Mouse (Mus musculus): ENCODE results near the gene Stat5b. TPM values are rescaled to one million over a fixed set of nuclear protein-coding genes. Genes with fewer than 3 reads are reported as not detected.

Stat5b gene
- polyA plus RNA-seq, 1 experiment from 2014 or later = 17.3 TPM

DNA sequence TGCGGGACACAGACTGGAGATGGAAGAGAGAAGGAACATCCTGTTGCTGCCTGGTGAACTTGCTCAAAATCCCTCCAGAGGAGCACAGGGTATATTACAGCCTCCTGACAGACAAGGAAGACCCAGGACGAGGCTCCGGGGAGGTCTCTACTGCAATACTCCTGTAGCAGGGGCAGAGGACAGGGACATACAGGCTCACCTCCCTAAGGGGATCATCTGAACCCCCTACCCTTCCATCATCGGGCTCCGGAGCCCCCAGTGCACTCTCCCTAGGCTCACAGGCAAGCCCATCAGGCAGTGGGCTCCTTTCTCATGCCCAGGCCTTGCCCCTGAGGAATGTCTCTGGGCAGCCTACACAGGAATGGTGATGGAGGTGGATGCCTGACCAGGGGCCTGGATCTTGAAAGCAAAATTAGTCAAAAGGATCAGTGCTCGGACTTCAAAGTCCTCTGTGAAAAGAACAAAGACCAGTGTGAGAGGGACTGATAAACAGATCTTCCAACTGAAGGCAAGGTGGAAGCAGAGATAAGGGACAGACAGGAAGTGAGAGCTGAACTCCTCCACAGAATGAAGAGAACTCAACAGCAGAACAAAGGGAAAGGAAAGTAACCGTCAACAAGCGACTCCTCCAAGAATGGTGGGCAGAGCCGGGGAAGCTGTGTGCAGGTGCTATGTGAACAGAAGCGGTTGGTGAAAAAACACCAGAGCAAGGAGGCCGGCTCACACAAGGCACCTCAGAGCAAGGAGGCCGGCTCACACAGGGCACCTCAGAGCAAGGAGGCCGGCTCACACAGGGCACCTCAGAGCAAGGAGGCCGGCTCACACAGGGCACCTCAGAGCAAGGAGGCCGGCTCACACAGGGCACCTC lies 41.0 kb upstream of the Stat5b start:
- no peak overlapping the region for H3K4me3 ChIP-seq (ENCODE audit: low read depth, low read length)
- H3K27ac ChIP-seq (ENCODE audit: low read depth, low read length) = no peak overlapping the region
- H3K36me3 ChIP-seq (ENCODE audit: control insufficient read depth, insufficient read depth, low read length) = peaks cover 6% of the 10 kb centered on the region; the same call in 1 of the 2 replicates
- no peaks in the 10 kb centered on the region for H3K9me3 ChIP-seq (ENCODE audit: control insufficient read depth, low read length)
- no peak overlapping the region for H3K9ac ChIP-seq (replicated peaks; ENCODE audit: low read depth, low read length)
- H3K27me3 ChIP-seq (ENCODE audit: control insufficient read depth, insufficient read depth, low read length) = no peaks in the 10 kb centered on the region
- no peak for ATAC-seq (ENCODE audit: low read depth)
- H3K4me2 ChIP-seq (ENCODE audit: low read depth, low read length) = no peak overlapping the region
- H3K4me1 ChIP-seq (ENCODE audit: control insufficient read depth, insufficient read depth, low read length) = no peaks in the 10 kb centered on the region
- WGBS = 75% methylated on average over 15 of the region's 15 CpGs

GRCm38 (mm10) chr11:100890481-100890880 lies 40.0 kb upstream of the Stat5b start:
- WGBS = 79% methylated on average over 6 of the region's 6 CpGs

GRCm38 (mm10) chr11:100888348-100888820 lies 37.9 kb upstream of the Stat5b start:
- H3K4me3 ChIP-seq (ENCODE audit: low read depth, low read length) = no peak overlapping the region
- H3K9me3 ChIP-seq (ENCODE audit: control insufficient read depth, low read length) = no peaks in the 10 kb centered on the region
- no peaks in the 10 kb centered on the region for H3K4me1 ChIP-seq (ENCODE audit: control insufficient read depth, insufficient read depth, low read length)
- no peak overlapping the region for H3K4me2 ChIP-seq (ENCODE audit: low read depth, low read length)
- H3K9ac ChIP-seq (replicated peaks; ENCODE audit: low read depth, low read length) = no peak overlapping the region
- H3K36me3 ChIP-seq (ENCODE audit: control insufficient read depth, insufficient read depth, low read length) = peaks cover 6% of the 10 kb centered on the region; the same call in 1 of the 2 replicates
- no peaks in the 10 kb centered on the region for H3K27me3 ChIP-seq (ENCODE audit: control insufficient read depth, insufficient read depth, low read length)
- WGBS = 61% methylated on average over 10 of the region's 10 CpGs
- ATAC-seq (ENCODE audit: low read depth) = no peak
- H3K27ac ChIP-seq (ENCODE audit: low read depth, low read length) = no peak overlapping the region

More at GRCm38 (mm10) chr11:100890481-100890880, 40.0 kb upstream of the Stat5b start:
- H3K9ac ChIP-seq (replicated peaks; ENCODE audit: low read depth, low read length) = no peak overlapping the region
- no peaks in the 10 kb centered on the region for H3K9me3 ChIP-seq (ENCODE audit: control insufficient read depth, low read length)
- H3K27me3 ChIP-seq (ENCODE audit: control insufficient read depth, insufficient read depth, low read length) = no peaks in the 10 kb centered on the region
- H3K36me3 ChIP-seq (ENCODE audit: control insufficient read depth, insufficient read depth, low read length) = peaks cover 6% of the 10 kb centered on the region; the same call in 1 of the 2 replicates
- no peak for ATAC-seq (ENCODE audit: low read depth)
- H3K27ac ChIP-seq (ENCODE audit: low read depth, low read length) = no peak overlapping the region
- H3K4me3 ChIP-seq (ENCODE audit: low read depth, low read length) = no peak overlapping the region
- H3K4me2 ChIP-seq (ENCODE audit: low read depth, low read length) = no peak overlapping the region
- no peaks in the 10 kb centered on the region for H3K4me1 ChIP-seq (ENCODE audit: control insufficient read depth, insufficient read depth, low read length)

DNA sequence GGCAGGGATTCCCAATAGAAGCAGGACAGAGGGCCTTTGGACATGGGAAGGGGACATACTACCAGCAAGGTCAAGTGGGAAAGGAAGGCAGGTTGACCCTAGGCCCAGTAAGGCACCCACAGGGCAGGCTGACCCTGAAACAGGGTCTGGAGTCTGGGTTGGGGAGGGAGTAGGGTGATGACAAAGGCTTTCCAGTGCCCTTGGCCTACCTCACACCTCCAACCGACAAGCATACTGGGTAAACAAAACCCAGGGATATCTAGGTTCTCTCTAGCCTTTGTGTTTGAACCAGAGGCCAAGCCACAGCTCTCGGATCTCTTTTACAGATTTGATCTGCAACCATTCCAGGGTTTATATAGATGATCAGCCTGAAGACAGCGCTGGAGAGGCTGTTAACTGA lies 37.2 kb upstream of the Stat5b start:
- no peak for ATAC-seq (ENCODE audit: low read depth)
- H3K4me3 ChIP-seq (ENCODE audit: low read depth, low read length) = no peak overlapping the region
- no peaks in the 10 kb centered on the region for H3K27me3 ChIP-seq (ENCODE audit: control insufficient read depth, insufficient read depth, low read length)
- H3K9ac ChIP-seq (replicated peaks; ENCODE audit: low read depth, low read length) = no peak overlapping the region
- H3K36me3 ChIP-seq (ENCODE audit: control insufficient read depth, insufficient read depth, low read length) = peaks cover 6% of the 10 kb centered on the region; the same call in 1 of the 2 replicates
- H3K27ac ChIP-seq (ENCODE audit: low read depth, low read length) = no peak overlapping the region
- no peaks in the 10 kb centered on the region for H3K4me1 ChIP-seq (ENCODE audit: control insufficient read depth, insufficient read depth, low read length)
- 80% methylated on average over 3 of the region's 3 CpGs for WGBS
- no peak overlapping the region for H3K4me2 ChIP-seq (ENCODE audit: low read depth, low read length)
- H3K9me3 ChIP-seq (ENCODE audit: control insufficient read depth, low read length) = no peaks in the 10 kb centered on the region

- peaks cover 6% of the 10 kb centered on the region; the same call in 1 of the 2 replicates for H3K36me3 ChIP-seq (ENCODE audit: control insufficient read depth, insufficient read depth, low read length)
- no peak overlapping the region for H3K9ac ChIP-seq (replicated peaks; ENCODE audit: low read depth, low read length)
- H3K27me3 ChIP-seq (ENCODE audit: control insufficient read depth, insufficient read depth, low read length) = no peaks in the 10 kb centered on the region
- 84% methylated on average over 4 of the region's 4 CpGs for WGBS
- H3K9me3 ChIP-seq (ENCODE audit: control insufficient read depth, low read length) = no peaks in the 10 kb centered on the region
- H3K4me3 ChIP-seq (ENCODE audit: low read depth, low read length) = no peak overlapping the region
- no peak for ATAC-seq (ENCODE audit: low read depth)
- no peaks in the 10 kb centered on the region for H3K4me1 ChIP-seq (ENCODE audit: control insufficient read depth, insufficient read depth, low read length)
- no peak overlapping the region for H3K4me2 ChIP-seq (ENCODE audit: low read depth, low read length)
- no peak overlapping the region for H3K27ac ChIP-seq (ENCODE audit: low read depth, low read length)
These were observed 36.7 kb upstream of the Stat5b start for GRCm38 (mm10) chr11:100887236-100887635.

- H3K36me3 ChIP-seq (ENCODE audit: control insufficient read depth, insufficient read depth, low read length) = peaks cover 6% of the 10 kb centered on the region; the same call in 1 of the 2 replicates
- H3K4me2 ChIP-seq (ENCODE audit: low read depth, low read length) = no peak overlapping the region
- ATAC-seq (ENCODE audit: low read depth) = no peak
- H3K27me3 ChIP-seq (ENCODE audit: control insufficient read depth, insufficient read depth, low read length) = no peaks in the 10 kb centered on the region
- H3K4me3 ChIP-seq (ENCODE audit: low read depth, low read length) = no peak overlapping the region
- H3K9ac ChIP-seq (replicated peaks; ENCODE audit: low read depth, low read length) = no peak overlapping the region
- H3K27ac ChIP-seq (ENCODE audit: low read depth, low read length) = no peak overlapping the region
- WGBS = 75% methylated on average over 8 of the region's 8 CpGs
- no peaks in the 10 kb centered on the region for H3K4me1 ChIP-seq (ENCODE audit: control insufficient read depth, insufficient read depth, low read length)
- no peaks in the 10 kb centered on the region for H3K9me3 ChIP-seq (ENCODE audit: control insufficient read depth, low read length)
These were observed 35.7 kb upstream of the Stat5b start for GRCm38 (mm10) chr11:100886188-100886740.

- H3K9ac ChIP-seq (replicated peaks; ENCODE audit: low read depth, low read length) = no peak overlapping the region
- no peak overlapping the region for H3K4me2 ChIP-seq (ENCODE audit: low read depth, low read length)
- H3K36me3 ChIP-seq (ENCODE audit: control insufficient read depth, insufficient read depth, low read length) = peaks cover 6% of the 10 kb centered on the region; the same call in 1 of the 2 replicates
- no peaks in the 10 kb centered on the region for H3K27me3 ChIP-seq (ENCODE audit: control insufficient read depth, insufficient read depth, low read length)
- no peak overlapping the region for H3K4me3 ChIP-seq (ENCODE audit: low read depth, low read length)
- no peaks in the 10 kb centered on the region for H3K9me3 ChIP-seq (ENCODE audit: control insufficient read depth, low read length)
- no peak overlapping the region for H3K27ac ChIP-seq (ENCODE audit: low read depth, low read length)
- ATAC-seq (ENCODE audit: low read depth) = no peak
- no peaks in the 10 kb centered on the region for H3K4me1 ChIP-seq (ENCODE audit: control insufficient read depth, insufficient read depth, low read length)
These were observed 34.9 kb upstream of the Stat5b start for GRCm38 (mm10) chr11:100885472-100885871.

- no peak overlapping the region for H3K4me3 ChIP-seq (ENCODE audit: low read depth, low read length)
- WGBS = 89% methylated on average over 10 of the region's 10 CpGs
- no peak overlapping the region for H3K4me2 ChIP-seq (ENCODE audit: low read depth, low read length)
- no peak overlapping the region for H3K9ac ChIP-seq (replicated peaks; ENCODE audit: low read depth, low read length)
- ATAC-seq (ENCODE audit: low read depth) = no peak
- H3K27ac ChIP-seq (ENCODE audit: low read depth, low read length) = no peak overlapping the region
- H3K27me3 ChIP-seq (ENCODE audit: control insufficient read depth, insufficient read depth, low read length) = no peaks in the 10 kb centered on the region
- peaks cover 4% of the 10 kb centered on the region; the same call in 1 of the 2 replicates for H3K36me3 ChIP-seq (ENCODE audit: control insufficient read depth, insufficient read depth, low read length)
- H3K9me3 ChIP-seq (ENCODE audit: control insufficient read depth, low read length) = no peaks in the 10 kb centered on the region
- no peaks in the 10 kb centered on the region for H3K4me1 ChIP-seq (ENCODE audit: control insufficient read depth, insufficient read depth, low read length)
These were observed 33.1 kb upstream of the Stat5b start for GRCm38 (mm10) chr11:100883640-100884039.
